Mouse (Mus musculus) embryonic facial prominence, embryonic 11.5 days (tissue): ENCODE measurements at regions not wholly inside any gene's neighbourhood (a gene's known extent, or its start where the extent isn't known, plus 50 kb on each side); places are given as distances from the start of the nearest gene placed in this dataset.

Experiments
- ATAC-seq: fragments of 200-750 bp; cut with Nextera tagmentation; replicated peaks from 2 replicates; pipeline ENCODE4 v1.8.0; 2017; ENCODE audit warnings: low read depth; ENCODE audit not compliant: insufficient number of reproducible peaks, low FRiP score, low TSS enrichment
- DNase-seq: peaks from one replicate; pipeline ENCODE4 v3.0.0-alpha.2; 2015; ENCODE audit warnings: low spot score
- H3K27ac ChIP-seq: fragments of 300-500 bp; sonication (generic); replicated peaks from 2 replicates; pipeline ENCODE4 v1.5.1; 2014; ENCODE audit warnings: mild to moderate bottlenecking, low read depth, low read length, control low read depth
- H3K27me3 ChIP-seq: fragments of 300-500 bp; sonication (generic); 2 replicates; pipeline ENCODE4 v1.6.1; 2014; ENCODE audit warnings: mild to moderate bottlenecking, low read length, moderate library complexity, mixed read lengths; ENCODE audit not compliant: control insufficient read depth, insufficient read depth
- H3K36me3 ChIP-seq: fragments of 300-500 bp; sonication (generic); replicated peaks from 2 replicates; pipeline ENCODE4 v1.6.1; 2014; ENCODE audit warnings: low read depth, mild to moderate bottlenecking, low read length, moderate library complexity, mixed read lengths; ENCODE audit not compliant: control insufficient read depth, insufficient read depth
- H3K4me1 ChIP-seq: fragments of 300-500 bp; sonication (generic); 2 replicates; pipeline ENCODE4 v1.6.1; 2014; ENCODE audit warnings: low read length, mixed read lengths; ENCODE audit not compliant: control insufficient read depth, insufficient read depth
- H3K4me2 ChIP-seq: fragments of 300-500 bp; sonication (generic); 2 replicates; pipeline ENCODE4 v1.6.1; 2014; ENCODE audit warnings: low read depth, mild to moderate bottlenecking, control low read depth, low read length, moderate library complexity
- H3K4me3 ChIP-seq: fragments of 300-500 bp; sonication (generic); 2 replicates; pipeline ENCODE4 v1.5.1; 2014; ENCODE audit warnings: low read depth, low read length, control low read depth
- H3K9ac ChIP-seq: fragments of 300-500 bp; sonication (generic); replicated peaks from 2 replicates; pipeline ENCODE4 v1.6.1; 2014; ENCODE audit warnings: mild to moderate bottlenecking, control low read depth, low read length
- H3K9me3 ChIP-seq: fragments of 300-500 bp; sonication (generic); replicated peaks from 2 replicates; pipeline ENCODE4 v1.6.1; 2016; ENCODE audit warnings: mild to moderate bottlenecking, low read length, inconsistent platforms, mixed read lengths; ENCODE audit not compliant: control insufficient read depth
- WGBS: fragments of 180-500 bp; shearing (Covaris S2); extraction: QIAGEN DNeasy Blood & Tissue Kit; methylation state at CpG from one replicate; pipeline ENCODE4 v1.1.7; 2014; 5-methylcytosine and 5-hydroxymethylcytosine counted together

DNA sequence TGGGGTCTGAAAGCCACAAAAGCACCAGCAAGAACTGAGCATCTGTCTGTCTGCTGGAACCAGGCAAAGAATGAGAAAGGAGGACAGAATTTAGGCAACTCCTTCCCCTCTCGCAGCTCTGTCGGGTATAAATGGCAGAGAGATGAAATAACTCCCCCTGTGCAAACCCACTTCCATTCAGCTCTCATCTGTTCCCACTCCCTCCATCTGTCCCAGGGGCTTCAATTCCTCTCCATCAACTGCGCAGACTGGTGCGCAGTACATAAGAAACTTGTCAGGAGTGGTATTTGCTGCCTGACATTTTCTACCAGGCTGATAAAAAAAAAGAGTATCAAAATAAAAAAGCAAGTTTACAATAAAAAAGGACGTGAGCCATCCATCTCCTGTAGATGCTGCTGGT, 129.3 kb upstream of the Onecut1 start:
- DNase-seq (no peak), ATAC-seq (no peak)
- H3K9ac ChIP-seq, result no peak overlapping the region
- no peaks in the 10 kb centered on the region for H3K27me3 ChIP-seq
- no peaks in the 10 kb centered on the region for H3K4me1 ChIP-seq
- no peak overlapping the region for H3K27ac ChIP-seq
- H3K9me3 ChIP-seq, result no peaks in the 10 kb centered on the region
- WGBS, result 84% methylated on average over 5 of the region's 5 CpGs
- no peak overlapping the region for H3K4me2 ChIP-seq
- H3K4me3 ChIP-seq, result no peak overlapping the region
- H3K36me3 ChIP-seq, result no peaks in the 10 kb centered on the region

DNA sequence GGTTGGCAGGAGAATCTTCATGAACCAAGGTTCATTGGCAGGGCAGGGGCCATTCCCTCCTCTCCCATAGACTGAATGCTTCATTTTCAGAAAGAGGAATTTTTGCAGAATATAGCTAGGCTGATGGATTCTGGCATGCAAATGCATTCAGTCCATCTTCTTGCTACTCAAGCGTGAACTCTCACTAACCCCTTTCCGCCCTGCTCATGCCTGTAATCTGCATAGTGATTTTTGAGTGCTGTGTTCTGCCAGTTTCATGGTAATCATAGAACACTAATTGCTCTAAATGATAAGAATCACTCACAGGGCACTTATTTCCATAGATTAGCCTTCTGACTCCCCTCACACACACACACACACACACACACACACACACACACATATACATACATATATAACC, 119.8 kb upstream of the Onecut1 start:
- Histone ChIP-seq H3K4me2 (no peak overlapping the region), H3K9ac (no peak overlapping the region)

DNA sequence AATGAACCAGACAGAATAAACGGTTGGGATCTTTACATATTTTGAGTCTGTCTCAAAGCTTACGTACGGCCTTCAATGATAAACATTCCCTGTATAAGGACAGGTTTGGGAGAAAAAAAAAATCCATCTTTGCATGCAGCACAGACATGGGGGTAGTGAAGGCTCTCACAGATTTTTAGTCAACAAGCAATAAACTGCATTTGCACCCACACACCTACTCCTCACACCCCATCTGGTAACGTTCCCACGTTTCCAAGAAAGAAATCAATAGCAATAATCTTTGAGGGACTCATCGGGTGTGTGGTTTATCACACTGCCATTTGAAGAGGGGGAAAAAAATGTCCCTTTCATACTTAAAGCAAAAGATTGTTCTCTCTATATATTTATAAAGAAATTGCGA, 113.8 kb upstream of the Onecut1 start:
- Histone ChIP-seq H3K27ac (no peak overlapping the region), H3K4me3 (no peak overlapping the region), H3K9ac (no peak overlapping the region), H3K4me1 (no peaks in the 10 kb centered on the region), H3K4me2 (no peak overlapping the region), H3K36me3 (no peaks in the 10 kb centered on the region), H3K9me3 (no peaks in the 10 kb centered on the region), H3K27me3 (no peaks in the 10 kb centered on the region)
- ATAC-seq (no peak), DNase-seq (no peak)
- WGBS, result 83% methylated on average over 7 of the region's 7 CpGs

More for the DNA sequence above, 119.8 kb upstream of the Onecut1 start:
- DNase-seq (no peak), ATAC-seq (no peak)
- Histone ChIP-seq H3K9me3 (no peaks in the 10 kb centered on the region), H3K27ac (no peak overlapping the region), H3K27me3 (no peaks in the 10 kb centered on the region), H3K4me3 (no peak overlapping the region), H3K36me3 (no peaks in the 10 kb centered on the region), H3K4me1 (no peaks in the 10 kb centered on the region)
- WGBS, result 85% methylated on average over 2 of the region's 2 CpGs

DNA sequence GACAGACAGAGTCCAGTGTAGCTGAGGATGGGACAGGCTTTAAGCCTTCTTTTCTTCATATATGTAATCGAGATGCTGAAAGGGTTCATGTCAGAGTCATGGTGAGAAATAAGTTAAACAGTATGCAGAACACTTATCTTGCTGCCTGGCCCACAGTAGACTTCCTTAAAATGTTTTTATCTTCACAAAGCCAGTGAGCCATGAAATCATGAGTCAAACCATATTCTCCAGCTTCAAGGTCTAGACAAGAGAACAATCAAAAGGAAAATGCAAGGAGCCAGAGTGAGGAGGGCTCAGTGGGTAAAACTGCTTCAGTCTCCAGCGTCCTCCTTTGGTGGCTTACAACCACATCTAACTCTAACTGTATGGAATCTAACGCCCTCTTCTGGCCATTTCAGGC, 103.7 kb upstream of the Onecut1 start:
- no peak overlapping the region for H3K27ac ChIP-seq
- H3K4me1 ChIP-seq, result no peaks in the 10 kb centered on the region
- no peaks in the 10 kb centered on the region for H3K9me3 ChIP-seq
- no peaks in the 10 kb centered on the region for H3K36me3 ChIP-seq
- no peak overlapping the region for H3K4me3 ChIP-seq
- 76% methylated on average over 3 of the region's 3 CpGs for whole genome bisulfite sequencing
- H3K27me3 ChIP-seq, result no peaks in the 10 kb centered on the region
- no peak for DNase-seq
- no peak overlapping the region for H3K4me2 ChIP-seq
- ATAC-seq, result no peak
- H3K9ac ChIP-seq, result no peak overlapping the region

DNA sequence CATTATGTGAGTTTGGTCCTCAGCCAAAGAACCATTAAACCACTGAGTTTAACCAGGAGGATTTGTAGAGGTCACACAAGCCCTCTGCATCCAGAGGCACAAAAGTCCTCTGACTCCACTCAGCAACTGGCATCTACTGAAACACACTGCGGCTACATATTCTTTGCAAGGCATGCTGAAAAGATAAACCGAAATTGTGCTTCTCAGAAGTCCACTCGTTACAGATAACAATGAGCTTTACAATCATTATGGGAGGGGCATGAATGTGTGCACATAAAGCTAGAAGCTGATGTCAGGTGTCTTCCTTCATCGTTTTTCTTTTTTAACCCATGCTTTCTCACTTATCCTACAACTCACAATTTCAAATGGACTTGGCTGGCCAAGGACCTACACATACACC, 102.8 kb upstream of the Onecut1 start:
- H3K9me3 ChIP-seq, result no peaks in the 10 kb centered on the region
- no peaks in the 10 kb centered on the region for H3K27me3 ChIP-seq
- ATAC-seq, result no peak
- H3K4me3 ChIP-seq, result no peak overlapping the region
- no peak overlapping the region for H3K9ac ChIP-seq
- no peaks in the 10 kb centered on the region for H3K4me1 ChIP-seq
- no peak overlapping the region for H3K27ac ChIP-seq
- no peaks in the 10 kb centered on the region for H3K36me3 ChIP-seq
- WGBS, result 90% methylated on average over 4 of the region's 4 CpGs
- H3K4me2 ChIP-seq, result no peak overlapping the region
- no peak for DNase-seq

DNA sequence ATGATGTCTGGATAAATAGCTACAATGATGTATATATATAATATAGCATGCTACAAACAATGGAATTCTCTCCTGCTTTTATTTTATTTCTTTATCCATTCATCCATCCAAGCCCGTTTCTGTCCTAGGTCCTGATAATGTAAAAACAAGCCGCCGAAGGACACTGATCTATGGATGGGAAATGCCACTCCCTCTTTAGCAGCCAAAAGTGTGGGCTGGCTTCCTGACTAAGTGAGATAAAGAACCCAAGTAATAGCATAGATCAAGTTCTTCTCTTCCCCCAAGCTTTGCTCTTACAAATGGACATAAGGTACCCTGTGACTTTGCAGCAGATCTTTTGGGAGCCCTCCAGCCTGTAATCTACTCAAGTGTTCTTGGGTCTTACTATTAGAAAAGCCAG, 81.3 kb upstream of the Onecut1 start:
- ATAC-seq, result no peak
- WGBS, result 86% methylated on average over 3 of the region's 3 CpGs
- Histone ChIP-seq H3K36me3 (no peaks in the 10 kb centered on the region), H3K27me3 (no peaks in the 10 kb centered on the region), H3K9me3 (no peaks in the 10 kb centered on the region), H3K4me2 (no peak overlapping the region), H3K4me3 (no peak overlapping the region), H3K9ac (no peak overlapping the region), H3K27ac (no peak overlapping the region), H3K4me1 (no peaks in the 10 kb centered on the region)
- no peak for DNase-seq

DNA sequence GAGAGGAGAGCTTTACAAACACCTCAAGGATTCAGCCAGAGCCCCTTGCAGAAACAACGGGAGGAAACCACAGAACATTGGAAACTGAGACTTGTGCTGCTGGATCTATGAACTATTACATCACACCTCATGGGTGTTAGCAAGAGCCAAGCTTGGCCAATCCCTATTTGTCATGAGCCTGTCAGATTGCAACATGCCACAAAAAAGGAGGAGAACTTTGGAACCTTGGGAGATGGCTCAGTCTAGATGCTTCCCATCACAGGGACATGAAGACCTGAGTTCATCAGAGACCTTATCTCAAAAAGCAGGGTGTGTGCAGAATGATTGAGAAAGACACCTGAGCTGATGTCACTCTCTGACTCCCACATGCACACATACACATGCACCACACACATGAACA, 68.3 kb upstream of the Onecut1 start:
- no peaks in the 10 kb centered on the region for H3K27me3 ChIP-seq
- H3K9me3 ChIP-seq, result no peaks in the 10 kb centered on the region
- H3K9ac ChIP-seq, result no peak overlapping the region
- DNase-seq (no peak), ATAC-seq (0 out of 2 replicates have a peak, but pooled peaks have one; percentile 18)
- H3K4me1 ChIP-seq, result no peaks in the 10 kb centered on the region
- 88% methylated on average over 1 of the region's 1 CpGs for WGBS
- H3K4me3 ChIP-seq, result no peak overlapping the region
- H3K36me3 ChIP-seq, result no peaks in the 10 kb centered on the region
- no peak overlapping the region for H3K27ac ChIP-seq
- H3K4me2 ChIP-seq, result no peak overlapping the region

DNA sequence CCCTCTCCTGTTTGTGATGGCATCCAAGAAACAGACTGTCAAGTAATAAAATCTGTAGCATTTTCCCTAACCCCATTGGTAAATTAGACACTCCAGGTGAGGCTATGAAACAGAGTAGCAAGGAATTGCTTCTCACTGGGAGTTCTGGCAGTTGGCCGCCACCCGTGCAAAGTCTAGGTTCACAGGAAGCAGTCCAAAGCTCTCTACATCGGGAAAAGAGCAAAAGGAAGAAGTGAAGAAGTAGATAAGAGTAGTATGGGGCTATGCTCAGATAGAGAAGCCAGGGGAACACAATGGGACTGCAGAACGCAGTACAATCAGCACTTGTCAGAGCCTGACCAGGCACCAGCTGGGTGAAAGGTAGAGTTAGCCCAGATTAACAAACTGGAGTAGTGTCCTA, 65.7 kb upstream of the Onecut1 start:
- no peaks in the 10 kb centered on the region for H3K36me3 ChIP-seq
- no peak overlapping the region for H3K4me2 ChIP-seq
- no peaks in the 10 kb centered on the region for H3K9me3 ChIP-seq
- WGBS, result 82% methylated on average over 4 of the region's 4 CpGs
- H3K27ac ChIP-seq, result no peak overlapping the region
- no peak overlapping the region for H3K4me3 ChIP-seq
- no peak for DNase-seq
- H3K4me1 ChIP-seq, result no peaks in the 10 kb centered on the region
- H3K9ac ChIP-seq, result no peak overlapping the region
- no peak for ATAC-seq
- H3K27me3 ChIP-seq, result no peaks in the 10 kb centered on the region
